Mouse (Mus musculus) lung, adult 2 months (tissue): Measurements from ENCODE around the gene Lamc3.

Experiments
- CTCF ChIP-seq: fragments of 200-500 bp; IDR thresholded peaks from 2 replicates; pipeline ENCODE4 v1.5.1; 2011; ENCODE audit warnings: mild to moderate bottlenecking, low read length, control low read depth; ENCODE audit not compliant: insufficient read depth
- POLR2A ChIP-seq: fragments of 200-500 bp; IDR thresholded peaks from 2 replicates; pipeline ENCODE4 v1.6.1; 2011; ENCODE audit warnings: low read depth, mild to moderate bottlenecking, control low read depth, low read length, borderline replicate concordance; ENCODE audit errors: extremely low read depth

GRCm38 (mm10) chr2:31955686-31956085, 68.6 kb downstream of the Lamc3 start:
- TF ChIP-seq CTCF (no peak), POLR2A (no peak)
